Mouse (Mus musculus) adrenal gland, postnatal 10 days (tissue): ENCODE data around the gene Sde2. TPM values are rescaled to one million over a fixed set of nuclear protein-coding genes. Genes with fewer than 3 reads are reported as not detected.
A peak's percentile ranks its signal among the peaks of the same experiment; 100 is the strongest.

Experiments used
- DNase-seq: peaks from one replicate; pipeline ENCODE4 v3.0.0; 2021; ENCODE audit warnings: mixed read lengths
- long read RNA-seq, 2 experiments: library from polyadenylated mRNA; stranded (forward); transcript quantifications; one replicate each; pipeline ENCODE4 v2.0.0; 2021
- total RNA-seq, 2 experiments: library from RNA; stranded (reverse); gene quantifications; 2 replicates each; pipeline ENCODE4 v1.2.3; 2021

Gene Sde2
- 10 to 100 TPM; 21.7 to 22.6 TPM for total RNA-seq
- long read RNA-seq, experiment 1, transcript Sde2-201 (7 exons, 3,213 nt): major isoform, 58 of 74 reads
- long read RNA-seq, experiment 1, partial matches to known transcripts: 13 of 74 reads
- long read RNA-seq, experiment 1, other reads (novel, unspliced or antisense): 3 of 74 reads
- long read RNA-seq, experiment 2, transcript Sde2-201 (7 exons, 3,213 nt): major isoform, 31 of 33 reads
- long read RNA-seq, experiment 2, partial matches to known transcripts: 0 of 33 reads
- long read RNA-seq, experiment 2, other reads (novel, unspliced or antisense): 2 of 33 reads

DNA sequence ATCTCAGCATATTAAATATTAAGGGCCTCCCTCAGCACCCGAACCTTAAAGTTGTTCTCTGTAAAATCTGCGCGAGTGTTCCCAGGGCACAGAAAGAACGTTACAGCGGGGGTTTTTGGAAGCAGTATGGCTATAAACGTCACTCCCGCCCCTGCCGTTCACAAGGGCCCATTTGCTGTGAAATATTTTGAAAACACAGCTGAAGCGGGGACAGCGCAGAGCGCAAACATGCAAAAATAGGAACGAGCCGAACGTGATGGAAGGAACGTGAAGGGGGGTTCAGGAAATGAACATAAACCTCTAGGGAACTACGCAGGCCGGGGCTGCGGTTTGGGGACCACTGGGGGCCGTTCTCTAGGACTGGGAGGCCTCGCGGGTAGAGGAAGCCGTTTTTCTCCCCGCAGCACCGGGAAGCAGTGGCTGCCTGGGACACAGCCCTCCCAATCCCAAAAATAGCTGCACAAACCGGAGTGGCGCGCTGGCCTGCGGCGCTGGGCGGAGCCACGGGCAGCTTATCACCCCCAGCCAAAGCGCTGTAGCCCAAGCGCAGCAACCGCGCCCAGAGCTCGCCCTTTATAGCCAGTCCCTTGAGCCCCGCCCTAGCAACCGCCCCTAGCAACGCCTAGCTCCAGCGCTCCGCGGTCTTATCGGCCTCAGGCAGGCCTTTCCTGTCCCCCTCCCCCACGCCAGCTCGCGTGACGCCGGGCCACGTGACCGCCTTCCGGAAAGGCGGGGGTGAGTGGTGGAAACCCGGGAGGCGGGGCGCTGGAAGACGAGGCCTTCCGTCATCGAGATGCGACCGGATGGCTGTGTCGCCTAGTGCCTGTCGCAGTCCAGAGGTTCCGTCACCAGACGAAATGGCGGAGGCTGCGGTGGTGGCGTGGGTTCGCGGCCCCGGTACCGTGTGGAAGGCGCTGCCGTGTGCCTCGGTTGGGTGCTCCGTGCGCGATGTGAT, at the start of gene Sde2:
Gene Sde2 (plus strand): TSS at position 812 of the 955 bp plus-strand sequence.
- DNase-seq: peak; percentile 100

DNA sequence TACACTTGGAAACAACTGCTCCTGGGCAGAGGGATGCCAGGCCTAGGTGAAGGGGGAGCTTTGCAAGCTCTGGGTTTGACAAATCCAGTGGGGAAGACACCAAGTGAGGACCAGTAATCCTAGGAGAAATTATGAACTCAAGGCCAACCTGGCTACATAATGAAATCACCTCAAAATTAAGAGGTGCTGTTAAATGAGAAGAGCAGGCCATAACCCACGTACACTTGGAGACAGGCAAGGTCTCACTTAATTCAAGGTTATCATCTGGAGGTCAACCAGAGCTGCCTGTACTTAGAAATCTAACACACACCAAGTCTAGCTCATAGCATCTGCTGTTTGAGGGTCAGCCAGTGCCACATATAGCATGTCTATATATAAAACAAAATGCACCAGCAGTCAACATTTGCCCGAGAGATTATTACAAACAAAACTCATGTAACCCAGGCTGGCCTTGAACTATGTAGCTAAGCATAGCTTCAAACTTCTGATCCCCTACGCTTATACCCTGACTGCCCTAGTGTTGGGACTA, 49.4 kb upstream of the Sde2 start:
- DNase-seq: no peak

GRCm38 (mm10) chr1:180803881-180804280, 47.0 kb upstream of the Sde2 start:
- DNase-seq: no peak

DNA sequence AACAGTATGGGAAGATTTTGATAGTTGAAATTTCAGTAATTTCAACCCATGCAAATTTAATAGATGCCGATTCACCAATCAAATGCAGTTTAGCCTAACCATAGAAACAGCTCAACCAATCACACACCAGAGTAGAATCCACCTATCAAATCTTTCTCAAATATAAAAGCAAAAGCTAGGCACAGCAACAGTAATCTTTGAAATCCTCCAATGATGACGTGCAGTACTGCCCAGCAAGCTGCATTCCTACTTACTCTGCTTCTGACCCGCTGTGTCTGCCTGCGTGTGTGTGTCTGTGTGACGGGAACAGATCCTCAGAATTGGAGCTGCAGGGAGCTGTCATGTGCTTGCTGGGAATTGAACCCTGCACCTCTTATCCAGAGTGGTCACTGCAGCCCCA, 42.1 kb upstream of the Sde2 start:
- peak; percentile 24 for DNase-seq

- DNase-seq: no peak
Measured at GRCm38 (mm10) chr1:180810976-180811375, 40.0 kb upstream of the Sde2 start.

- peak; percentile 34 for DNase-seq
Measured at GRCm38 (mm10) chr1:180811596-180812462, 39.1 kb upstream of the Sde2 start.

GRCm38 (mm10) chr1:180812463-180813408, 38.2 kb upstream of the Sde2 start:
- peak; percentile 76 for DNase-seq

GRCm38 (mm10) chr1:180813409-180813884, 37.5 kb upstream of the Sde2 start:
- DNase-seq: peak; percentile 98

DNA sequence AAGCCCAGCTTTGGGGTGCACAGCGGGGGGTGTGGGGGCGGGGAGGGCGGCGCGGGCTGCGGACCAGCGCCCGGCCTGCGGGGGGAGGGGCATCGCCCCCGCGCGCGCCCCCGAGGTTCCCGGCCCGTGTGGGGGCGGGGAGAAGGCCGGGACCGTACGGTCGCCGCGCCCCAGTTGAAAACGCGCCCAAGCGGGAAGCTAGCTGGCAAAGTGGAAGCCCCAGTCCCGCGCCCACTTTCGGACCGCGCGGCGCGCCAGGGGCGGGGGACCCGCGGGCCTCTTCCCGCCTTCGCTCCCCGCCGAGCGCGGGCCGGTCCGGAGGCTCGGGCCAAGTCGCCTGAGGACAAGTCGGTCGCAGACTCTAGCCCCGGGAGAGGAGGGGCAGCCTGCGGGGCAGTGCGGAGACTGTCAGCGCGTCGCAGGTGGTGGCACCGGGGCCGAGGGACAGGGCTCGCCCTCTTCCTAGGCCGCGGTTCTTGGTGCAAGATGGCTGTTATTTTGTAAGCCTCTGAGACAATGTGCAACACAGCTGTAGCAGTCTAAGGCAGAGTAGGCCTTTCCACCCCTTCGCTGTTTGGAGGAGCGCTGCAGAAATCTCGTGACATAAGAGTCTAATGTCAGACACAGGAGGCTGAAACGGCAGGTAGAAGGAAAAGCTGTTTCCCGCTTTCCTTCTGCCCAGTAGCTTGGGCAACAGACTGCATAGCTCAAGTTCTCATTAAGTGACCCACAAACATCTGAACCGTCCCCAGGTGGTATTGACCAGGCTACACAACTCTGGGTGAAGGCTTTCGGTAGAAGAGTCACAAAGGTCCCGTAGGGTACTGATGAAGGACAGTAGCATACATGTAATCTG, 36.8 kb upstream of the Sde2 start, which contains the start of gene H3f3a:
Gene H3f3a (minus strand): TSS at position 59 of the 856 bp plus-strand sequence.
- peak; percentile 90 for DNase-seq

DNA sequence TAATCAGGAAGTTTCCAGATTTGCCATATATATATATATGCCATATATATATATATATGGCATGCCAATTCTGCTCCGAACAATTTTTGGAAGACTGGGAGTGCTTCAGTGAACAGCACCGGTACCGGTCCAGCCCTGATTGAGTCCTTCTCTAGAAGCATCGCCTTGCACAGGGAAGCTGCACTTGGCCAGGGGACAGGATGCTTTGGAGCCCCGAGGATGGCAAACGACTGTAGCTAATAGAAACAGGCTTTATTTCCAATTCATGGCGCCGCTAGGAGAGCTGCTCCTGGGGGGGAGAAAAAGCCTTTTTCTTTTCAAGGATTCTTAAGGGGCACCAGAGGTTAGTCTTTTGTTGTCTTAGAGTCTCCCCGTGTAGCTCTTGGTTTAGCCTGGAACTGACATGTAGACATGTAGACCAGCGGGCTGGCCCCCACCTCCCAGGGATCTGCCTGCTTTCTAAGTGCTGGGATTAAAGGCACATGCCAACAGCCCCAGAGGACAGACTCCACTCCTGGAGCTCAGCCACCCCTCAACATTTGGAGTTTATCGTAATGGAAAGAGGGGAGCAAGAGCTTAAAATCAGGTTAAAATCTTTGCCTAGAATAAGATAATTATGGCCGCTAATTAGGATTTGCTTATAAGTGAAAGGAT, 35.4 kb upstream of the Sde2 start:
- no peak for DNase-seq

- no peak for DNase-seq
Measured at GRCm38 (mm10) chr1:180818000-180818399, 32.9 kb upstream of the Sde2 start.

DNA sequence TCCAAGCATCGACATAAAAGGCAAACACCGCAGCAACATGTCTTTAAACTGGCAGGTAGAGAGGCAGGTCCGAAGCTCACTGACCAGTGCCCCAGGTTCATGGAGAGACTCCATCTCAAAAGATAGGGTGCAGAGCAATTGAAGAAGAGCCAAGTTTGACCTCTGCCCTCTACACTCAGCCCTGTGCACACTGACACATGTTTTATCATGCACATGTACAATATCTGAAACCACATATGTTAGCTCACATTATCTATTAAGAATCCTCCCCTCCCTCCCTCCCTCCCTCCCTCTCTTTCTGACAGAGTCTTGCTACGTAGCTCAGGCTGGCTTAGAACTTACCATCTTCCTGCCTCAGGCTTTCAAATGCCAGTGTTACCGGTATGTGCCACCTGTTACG, 29.8 kb upstream of the Sde2 start:
- DNase-seq: no peak

- DNase-seq: no peak
Measured at GRCm38 (mm10) chr1:180822276-180822675, 28.7 kb upstream of the Sde2 start.

DNA sequence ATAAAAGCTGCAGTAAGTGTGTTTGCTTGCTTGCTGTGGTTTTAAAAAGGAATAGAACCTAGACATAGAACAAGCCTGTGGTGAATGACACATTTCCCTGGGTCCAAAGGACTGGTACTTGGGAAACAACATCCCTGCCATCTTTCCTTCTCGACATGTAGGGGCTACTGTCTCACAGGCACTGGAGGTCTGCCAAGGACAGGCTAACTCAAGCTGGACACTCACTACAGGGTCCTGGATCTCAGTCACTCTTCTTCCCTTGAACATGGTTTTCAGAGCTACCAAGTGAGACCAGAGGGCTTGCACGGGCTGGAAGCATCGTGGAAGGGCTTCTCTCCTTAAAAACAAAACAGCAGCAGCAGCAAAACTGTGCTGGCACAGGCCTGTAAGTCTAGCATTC, 27.2 kb upstream of the Sde2 start:
- no peak for DNase-seq

DNA sequence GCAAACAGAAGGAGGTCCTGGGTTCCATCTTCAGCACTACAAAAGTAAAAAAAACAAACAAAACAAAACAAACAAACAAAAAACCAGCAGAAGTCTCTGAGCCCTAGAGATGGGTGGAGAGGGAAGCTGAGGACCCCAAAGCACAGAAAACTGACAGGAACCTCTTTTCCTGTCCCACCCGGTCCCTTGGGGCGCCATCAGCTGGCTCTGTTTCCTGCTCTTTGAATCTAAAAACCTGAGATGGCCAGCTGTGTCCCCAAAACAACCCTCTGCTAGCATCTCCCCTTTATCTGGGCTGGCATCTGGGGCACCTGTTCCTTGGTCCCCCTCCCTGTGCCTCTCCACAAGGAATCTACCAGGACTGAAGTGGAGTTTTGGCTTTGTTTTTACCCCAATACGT, 26.2 kb upstream of the Sde2 start:
- DNase-seq: no peak

DNA sequence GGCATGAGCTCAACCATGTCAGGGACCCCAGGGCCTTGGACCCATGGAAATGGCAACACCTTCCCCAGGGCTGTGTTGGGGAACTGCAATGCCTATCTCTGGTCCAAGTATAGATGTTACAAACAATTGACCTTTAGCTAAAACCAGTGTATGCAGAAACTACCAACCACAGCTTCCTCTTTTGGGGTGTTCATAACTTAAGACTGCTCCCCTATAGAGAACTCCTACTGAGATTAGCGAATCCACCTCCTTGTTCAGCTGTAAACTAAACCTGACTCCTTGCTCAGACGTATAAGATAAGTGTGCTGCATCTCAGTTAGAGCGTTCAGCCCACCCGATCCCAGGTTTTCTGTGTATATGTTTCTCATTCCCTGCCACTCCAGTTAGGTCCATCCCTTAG, 24.3 kb upstream of the Sde2 start:
- no peak for DNase-seq

DNA sequence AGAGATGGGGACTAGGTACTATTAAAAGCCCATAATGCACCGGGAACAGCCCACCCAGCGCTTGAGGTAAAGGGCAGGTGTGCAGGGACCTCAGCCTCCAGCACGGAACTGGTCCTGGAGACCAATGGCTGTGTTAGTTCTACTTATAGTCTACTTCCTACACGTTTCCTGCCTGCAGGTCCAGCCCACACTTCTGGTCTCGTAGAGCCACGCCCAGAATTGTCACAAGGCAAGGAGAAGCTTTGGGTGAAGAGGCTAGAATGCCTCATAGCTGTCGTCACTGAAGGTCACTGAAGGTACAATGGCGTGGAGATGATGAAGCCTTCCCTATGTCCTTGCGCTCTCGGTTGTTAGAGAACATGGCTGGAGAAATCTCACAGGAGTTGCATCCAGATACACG, 21.2 kb upstream of the Sde2 start:
- DNase-seq: no peak

DNA sequence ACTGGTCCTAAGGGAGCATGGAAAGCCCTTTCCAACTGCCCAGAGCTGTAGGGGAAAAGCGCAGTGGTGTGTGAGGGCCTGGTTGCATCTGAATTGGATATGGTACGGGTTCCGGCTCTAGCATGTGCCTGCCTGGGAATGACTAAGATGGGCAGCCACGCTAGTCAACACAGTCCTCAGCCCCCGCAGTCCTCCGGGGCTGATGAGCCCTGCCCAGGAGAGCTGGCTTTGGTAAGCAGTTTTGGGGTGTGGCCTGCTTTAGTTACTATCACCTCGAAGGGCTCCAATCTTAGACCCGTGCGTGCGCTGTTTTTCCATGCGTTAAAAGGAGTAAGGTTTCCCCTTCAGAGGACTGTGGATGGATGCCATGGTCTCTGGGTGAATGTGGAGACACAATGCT, 20.8 kb upstream of the Sde2 start:
- DNase-seq: no peak
